Mouse (Mus musculus) heart, embryonic 10.5 days (tissue): ENCODE measurements around the gene Pradc1. TPM values are rescaled to one million over a fixed set of nuclear protein-coding genes. Genes with fewer than 3 reads are reported as not detected.
A peak's percentile ranks its signal among the peaks of the same experiment; 100 is the strongest.
"Not testable (repeated sequence)": the region's sequence is repeated elsewhere in the genome, so short reads cannot be mapped to it uniquely, and the experiment has no call there.

ENCODE experiments used
- DNase-seq: peaks from one replicate; pipeline ENCODE4 v3.0.0-alpha.2; 2017; ENCODE audit warnings: low spot score
- H3K27ac ChIP-seq: fragments of 300-500 bp; sonication (generic); 2 replicates; pipeline ENCODE4 v1.5.1; 2016; ENCODE audit warnings: mild to moderate bottlenecking
- H3K27me3 ChIP-seq: fragments of 300-500 bp; sonication (generic); 2 replicates; pipeline ENCODE4 v1.6.1; 2016; ENCODE audit warnings: mild to moderate bottlenecking; ENCODE audit not compliant: poor library complexity, insufficient read depth, severe bottlenecking
- H3K36me3 ChIP-seq: fragments of 300-500 bp; sonication (generic); 2 replicates; pipeline ENCODE4 v1.6.1; 2016; ENCODE audit warnings: mild to moderate bottlenecking, moderate library complexity
- H3K4me1 ChIP-seq: fragments of 300-500 bp; sonication (generic); 2 replicates; pipeline ENCODE4 v1.6.1; 2016; ENCODE audit warnings: mild to moderate bottlenecking
- H3K4me3 ChIP-seq: fragments of 300-500 bp; sonication (generic); 2 replicates; pipeline ENCODE4 v1.5.1; 2016; ENCODE audit warnings: mild to moderate bottlenecking, moderate library complexity
- H3K9me3 ChIP-seq: fragments of 300-500 bp; sonication (generic); 2 replicates; pipeline ENCODE4 v1.6.1; 2016; ENCODE audit warnings: mild to moderate bottlenecking, moderate library complexity
- WGBS: fragments of 180-500 bp; shearing (Covaris S2); methylation state at CpG from one replicate; pipeline ENCODE4 v1.1.7; 2016; 5-methylcytosine and 5-hydroxymethylcytosine counted together
- polyA plus RNA-seq: library from polyadenylated mRNA; unstranded; fragments of >200 nt; fragmentation: Nextera tagmentation; extraction: Ambion mirVana; gene quantifications from 2 replicates; pipeline ENCODE4 v1.2.1, GENCODE M21; 2016

The Pradc1 gene
- polyA plus RNA-seq, 1 experiment from 2014 or later, result 38.9 TPM

DNA sequence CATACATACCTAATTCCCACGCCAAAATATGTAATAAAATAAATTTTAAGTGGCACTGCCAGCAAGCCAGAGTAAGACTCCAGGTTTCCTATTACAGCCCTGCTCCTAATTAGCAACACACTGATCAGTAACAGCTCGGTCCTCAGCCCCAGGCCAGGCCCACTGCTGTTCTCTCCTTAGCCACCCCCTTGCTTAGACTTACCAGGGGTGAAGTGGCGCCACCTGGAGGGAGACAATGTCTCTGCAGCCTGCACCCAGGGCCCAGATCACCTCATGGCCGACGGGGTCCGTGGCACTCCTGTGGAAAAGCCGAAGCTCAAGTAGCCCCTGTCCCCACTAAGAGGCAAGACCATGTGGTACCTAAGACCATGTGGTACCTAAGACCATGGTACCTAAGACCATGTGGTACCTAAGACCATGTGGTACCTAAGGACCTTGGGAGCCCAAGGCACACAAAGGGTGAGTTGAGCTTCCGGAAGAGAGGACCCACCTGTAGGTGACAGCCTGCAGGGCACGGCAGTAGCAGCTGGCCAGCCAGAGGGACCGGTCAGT lies 25.7 kb upstream of the Pradc1 start:
- 27% methylated on average over 10 of the region's 10 CpGs for WGBS
- no peak overlapping the region for H3K27ac ChIP-seq

GRCm38 (mm10) chr6:85475581-85475980 lies 23.8 kb upstream of the Pradc1 start:
- WGBS, result 84% methylated on average over 3 of the region's 3 CpGs
- no peak for DNase-seq
- Histone ChIP-seq H3K36me3 (no peaks in the 10 kb centered on the region), H3K27ac (no peak overlapping the region), H3K27me3 (peaks cover 81% of the 10 kb centered on the region), H3K9me3 (no peaks in the 10 kb centered on the region), H3K4me1 (0 out of 2 replicates have a peak, but pooled peaks cover 4% of the 10 kb centered on the region), H3K4me3 (no peak overlapping the region)

More for the DNA sequence above, 25.7 kb upstream of the Pradc1 start:
- DNase-seq, result no peak
- H3K36me3 ChIP-seq, result no peaks in the 10 kb centered on the region
- peaks cover 95% of the 10 kb centered on the region for H3K27me3 ChIP-seq
- no peaks in the 10 kb centered on the region for H3K9me3 ChIP-seq
- H3K4me1 ChIP-seq, result no peaks in the 10 kb centered on the region
- H3K4me3 ChIP-seq, result no peak overlapping the region

DNA sequence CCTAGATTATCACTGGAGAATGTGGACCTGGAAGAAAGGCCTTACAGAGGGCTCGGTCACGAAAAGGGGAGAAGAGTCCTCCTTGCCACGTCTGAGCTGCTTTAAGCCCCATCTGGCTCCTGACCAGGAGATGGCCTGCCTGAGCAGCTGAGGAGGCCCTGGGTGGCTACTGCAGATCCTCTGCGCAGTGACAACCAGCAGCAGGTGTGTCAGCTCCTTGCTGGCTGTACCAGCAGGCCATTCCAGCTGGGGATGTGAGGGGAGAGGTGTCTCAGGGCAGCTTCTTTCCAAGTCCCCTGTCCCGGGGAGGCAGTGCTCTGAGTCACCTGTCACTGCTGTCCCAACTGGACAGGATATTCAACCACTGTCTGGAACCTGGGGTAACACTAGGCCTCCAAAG lies 20.8 kb upstream of the Pradc1 start:
- 50% methylated on average over 5 of the region's 5 CpGs for WGBS
- peaks cover 23% of the 10 kb centered on the region for H3K36me3 ChIP-seq
- H3K4me1 ChIP-seq, result 0 out of 2 replicates have a peak, but pooled peaks cover 4% of the 10 kb centered on the region
- DNase-seq, result no peak
- no peak overlapping the region for H3K27ac ChIP-seq
- H3K9me3 ChIP-seq, result no peaks in the 10 kb centered on the region
- H3K4me3 ChIP-seq, result no peak overlapping the region
- H3K27me3 ChIP-seq, result peaks cover 50% of the 10 kb centered on the region

- Histone ChIP-seq H3K9me3 (no peaks in the 10 kb centered on the region), H3K4me1 (0 out of 2 replicates have a peak, but pooled peaks cover 4% of the 10 kb centered on the region), H3K36me3 (peaks cover 29% of the 10 kb centered on the region), H3K27ac (no peak overlapping the region), H3K27me3 (peaks cover 45% of the 10 kb centered on the region), H3K4me3 (no peak overlapping the region)
- no peak for DNase-seq
- WGBS, result 53% methylated on average over 8 of the region's 8 CpGs
Observed at GRCm38 (mm10) chr6:85471962-85472361, 20.2 kb upstream of the Pradc1 start.

DNA sequence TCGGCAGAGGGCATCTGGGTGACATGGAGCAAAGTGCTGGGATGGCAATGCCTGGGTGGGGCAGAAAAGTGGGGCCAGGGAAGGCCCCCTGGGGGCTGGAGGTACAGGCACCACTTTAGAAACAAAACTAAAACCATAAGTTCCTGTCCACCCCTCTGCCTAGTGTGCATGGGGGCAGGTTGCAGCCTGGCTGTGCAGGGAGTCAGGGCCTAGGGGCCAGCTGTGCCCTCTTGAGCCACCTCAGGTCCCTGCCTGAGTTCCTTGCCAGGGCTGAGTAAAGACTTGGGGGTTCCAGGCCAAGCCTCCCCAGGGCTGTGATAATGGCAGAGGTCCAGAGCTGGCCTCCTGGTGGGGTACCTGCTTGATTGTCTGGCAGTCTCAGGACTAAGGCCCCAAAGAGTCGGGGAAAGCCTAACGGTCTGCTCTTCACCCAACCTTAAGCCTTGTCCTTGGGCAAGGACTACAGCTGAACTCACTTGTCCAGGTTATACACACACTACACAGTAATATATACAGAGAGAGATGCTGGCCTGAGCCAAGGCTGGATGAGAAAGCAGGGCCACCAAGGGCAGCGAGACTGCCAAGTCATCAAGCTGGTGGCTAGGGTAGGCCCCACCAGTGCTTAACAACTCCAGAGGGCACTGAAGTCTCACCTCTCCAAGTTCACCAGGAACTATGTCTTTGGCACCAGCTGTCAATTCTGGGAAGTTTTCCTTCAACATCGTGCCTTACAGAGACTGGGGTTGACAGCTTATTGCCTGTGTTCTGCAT lies 18.1 kb upstream of the Pradc1 start:
- Histone ChIP-seq H3K36me3 (peaks cover 50% of the 10 kb centered on the region), H3K4me3 (no peak overlapping the region), H3K27ac (no peak overlapping the region), H3K9me3 (no peaks in the 10 kb centered on the region), H3K4me1 (0 out of 2 replicates have a peak, but pooled peaks cover 4% of the 10 kb centered on the region), H3K27me3 (peaks cover 27% of the 10 kb centered on the region)
- WGBS, result 69% methylated on average over 5 of the region's 5 CpGs
- no peak for DNase-seq

DNA sequence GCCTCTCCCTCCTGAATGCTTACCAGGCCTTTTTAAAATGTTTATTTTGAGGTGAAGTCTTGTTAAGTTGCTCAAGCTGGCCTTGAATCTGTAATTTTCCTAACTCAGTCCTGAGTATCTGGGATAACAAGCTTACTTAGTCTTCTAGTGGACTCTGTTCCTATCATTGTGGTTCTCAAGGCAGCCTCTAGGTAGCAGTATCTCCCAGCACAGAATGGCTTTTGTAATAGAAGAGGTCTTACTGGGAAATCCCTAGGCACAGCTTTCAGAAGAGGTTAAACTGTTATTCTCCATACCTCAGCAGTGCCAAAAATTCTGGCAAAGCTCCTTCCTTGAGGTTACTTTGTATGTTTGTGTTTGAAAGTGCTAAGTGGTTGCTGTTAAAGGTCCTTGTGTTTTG lies 13.6 kb upstream of the Pradc1 start:
- H3K4me1 ChIP-seq, result no peaks in the 10 kb centered on the region
- H3K27me3 ChIP-seq, result no peaks in the 10 kb centered on the region
- H3K36me3 ChIP-seq, result peaks cover 94% of the 10 kb centered on the region
- no peak overlapping the region for H3K4me3 ChIP-seq
- DNase-seq, result no peak
- H3K27ac ChIP-seq, result no peak overlapping the region
- no peaks in the 10 kb centered on the region for H3K9me3 ChIP-seq

GRCm38 (mm10) chr6:85459621-85460020 lies 7.9 kb upstream of the Pradc1 start:
- Histone ChIP-seq H3K4me3 (no peak overlapping the region), H3K4me1 (peaks cover 5% of the 10 kb centered on the region; the same call in 1 of the 2 replicates), H3K27me3 (no peaks in the 10 kb centered on the region), H3K27ac (no peak overlapping the region), H3K36me3 (peaks cover 68% of the 10 kb centered on the region), H3K9me3 (no peaks in the 10 kb centered on the region)
- DNase-seq, result no peak
- WGBS, result 86% methylated on average over 2 of the region's 2 CpGs

DNA sequence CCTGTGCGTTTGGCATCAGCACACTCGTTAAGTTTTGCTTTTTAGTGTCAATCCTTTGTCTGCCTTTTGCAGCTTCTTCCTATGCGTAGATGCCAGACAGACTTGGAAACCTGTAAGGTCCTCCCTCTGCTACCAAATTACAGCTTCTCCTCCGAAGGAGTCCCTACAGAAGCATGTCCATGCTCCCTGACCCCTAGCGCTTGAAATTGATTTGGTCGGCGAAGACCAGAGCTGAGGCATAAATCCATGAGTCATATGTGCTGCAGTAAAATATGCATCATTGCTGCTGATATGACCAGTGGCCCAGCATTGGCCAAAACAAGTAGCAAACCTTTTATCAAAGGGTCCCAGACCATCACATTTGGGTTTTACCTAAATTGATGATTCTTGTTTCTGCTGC lies 1.0 kb upstream of the Pradc1 start:
- no peak for DNase-seq
- Histone ChIP-seq H3K36me3 (peaks cover 6% of the 10 kb centered on the region; the same call in 1 of the 2 replicates), H3K4me3 (peak overlapping the region; percentile 78), H3K27me3 (no peaks in the 10 kb centered on the region), H3K9me3 (no peaks in the 10 kb centered on the region), H3K4me1 (peaks cover 31% of the 10 kb centered on the region), H3K27ac (peak overlapping the region; percentile 97)
- WGBS, result 10% methylated on average over 7 of the region's 7 CpGs

GRCm38 (mm10) chr6:85452411-85452665 lies 568 bp upstream of the Pradc1 start:
- Histone ChIP-seq H3K36me3 (peaks cover 5% of the 10 kb centered on the region), H3K9me3 (no peaks in the 10 kb centered on the region), H3K4me1 (peaks cover 31% of the 10 kb centered on the region), H3K27ac (peak overlapping the region; percentile 97), H3K4me3 (peak overlapping the region; percentile 78), H3K27me3 (no peaks in the 10 kb centered on the region)
- under 1% methylated on average over 15 of the region's 15 CpGs for WGBS
- DNase-seq, result no peak

- no peaks in the 10 kb centered on the region for H3K27me3 ChIP-seq
- H3K27ac ChIP-seq, result peak within 1 kb of the TSS; percentile 97
- H3K36me3 ChIP-seq, result peaks cover 18% of the 10 kb centered on the region
- H3K4me3 ChIP-seq, result peak within 1 kb of the TSS; percentile 78
- peak; percentile 99 for DNase-seq
- WGBS, result 2% methylated on average over 91 of the region's 96 CpGs
- H3K4me1 ChIP-seq, result peaks cover 28% of the 10 kb centered on the region
- no peaks in the 10 kb centered on the region for H3K9me3 ChIP-seq
Observed at GRCm38 (mm10) chr6:85450697-85451663, 790 bp downstream of the Pradc1 start, which contains the start of gene Cct7. TSS of gene Cct7 (plus strand) at chr6:85451514.

GRCm38 (mm10) chr6:85450140-85450539 lies 1.6 kb downstream of the Pradc1 start:
- not testable (repeated sequence) for DNase-seq, H3K9me3 ChIP-seq, H3K27me3 ChIP-seq
- H3K4me3 ChIP-seq, result peak overlapping the region; percentile 78
- H3K4me1 ChIP-seq, result peaks cover 26% of the 10 kb centered on the region
- H3K27ac ChIP-seq, result peak overlapping the region; percentile 97; the same call in 1 of the 2 replicates
- 47% methylated on average over 1 of the region's 1 CpGs for WGBS
- H3K36me3 ChIP-seq, result peaks cover 24% of the 10 kb centered on the region

DNA sequence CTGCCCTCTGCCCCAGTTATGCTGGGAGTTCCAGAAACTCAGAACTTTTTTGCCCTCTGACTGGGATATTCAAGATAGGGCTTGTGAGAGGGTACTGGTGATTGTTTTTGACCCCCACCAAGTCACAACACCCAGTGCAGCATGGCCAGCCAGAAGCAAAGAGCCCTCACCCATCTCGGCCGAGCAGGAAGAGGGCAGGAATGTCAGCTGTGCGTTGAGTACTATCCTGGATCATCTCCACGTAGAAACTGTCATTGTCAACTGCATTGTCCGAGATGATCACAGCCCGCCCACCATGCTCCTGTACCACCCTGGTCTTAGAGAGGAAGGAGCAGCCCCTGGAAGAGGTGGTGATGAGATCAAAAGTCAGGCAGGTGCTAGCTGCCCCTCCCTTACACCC lies 4.4 kb downstream of the Pradc1 start:
- WGBS, result 84% methylated on average over 6 of the region's 6 CpGs

DNA sequence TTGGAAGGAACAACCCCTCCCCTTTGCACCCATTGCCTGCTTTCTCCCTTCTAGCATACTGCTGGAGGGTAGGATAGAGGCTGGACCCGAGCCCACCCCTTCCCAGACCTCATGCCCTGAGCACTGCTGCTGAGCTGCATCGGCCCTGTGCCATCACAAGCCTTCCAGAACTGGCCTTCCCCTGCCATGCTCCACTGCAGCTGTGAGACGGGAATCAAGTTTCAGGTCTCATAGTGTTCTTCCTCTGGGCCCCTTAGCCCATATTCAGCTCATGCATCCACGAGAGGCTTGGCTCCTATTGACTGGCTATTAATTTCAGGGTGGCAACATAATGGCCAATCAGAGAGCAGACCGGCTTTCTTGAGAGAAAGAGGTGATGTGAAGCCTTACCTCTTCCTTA lies 6.5 kb downstream of the Pradc1 start:
- H3K36me3 ChIP-seq, result peaks cover 72% of the 10 kb centered on the region
- H3K27me3 ChIP-seq, result no peaks in the 10 kb centered on the region
- peaks cover 11% of the 10 kb centered on the region; the same call in 1 of the 2 replicates for H3K4me1 ChIP-seq
- no peaks in the 10 kb centered on the region for H3K9me3 ChIP-seq
- H3K27ac ChIP-seq, result no peak overlapping the region
- no peak for DNase-seq
- WGBS, result 86% methylated on average over 5 of the region's 5 CpGs
- H3K4me3 ChIP-seq, result no peak overlapping the region

More for the DNA sequence above, 4.4 kb downstream of the Pradc1 start:
- 0 out of 2 replicates have a peak, but pooled peaks cover 11% of the 10 kb centered on the region for H3K4me1 ChIP-seq
- no peak for DNase-seq
- H3K36me3 ChIP-seq, result peaks cover 52% of the 10 kb centered on the region
- H3K4me3 ChIP-seq, result no peak overlapping the region
- no peak overlapping the region for H3K27ac ChIP-seq
- H3K9me3 ChIP-seq, result no peaks in the 10 kb centered on the region
- no peaks in the 10 kb centered on the region for H3K27me3 ChIP-seq
